21 mouse cellular contexts compared by ENCODE assay signal in genomic region chr8:11959466-11959865, GRCm38 (mm10).
DNase-seq lines count a peak whose midpoint lies in the region; ATAC-seq and TF ChIP-seq lines count a peak whose summit lies in the region.
"Had no signal": no experiment of that assay in that cellular context is flagged by ENCODE, and none has a peak within 500 bp of the region (broad histone marks: within the 10 kb centered on the region; RNA-seq: fewer than 3 reads in every experiment).

No protein-coding gene starts in this region.

- H3K4me2 ChIP-seq in midbrain, embryonic 14.5 days (ENCODE audit: low read length): no peak overlapping the region
- no peak overlapping the region for H3K4me2 ChIP-seq in midbrain, embryonic 11.5 days
- H3K4me2 ChIP-seq: forebrain, embryonic 15.5 days; hindbrain, embryonic 13.5 days had no signal

- no peaks in the 10 kb centered on the region for H3K36me3 ChIP-seq in midbrain, embryonic 14.5 days (ENCODE audit: control insufficient read depth, insufficient read depth, low read length)
- no peaks in the 10 kb centered on the region for H3K36me3 ChIP-seq in midbrain, embryonic 11.5 days (ENCODE audit: control insufficient read depth, insufficient read depth, low read length)
- H3K36me3 ChIP-seq in ES-E14 (ENCODE audit: control insufficient read depth, insufficient read depth, low read length, poor library complexity, severe bottlenecking): no peaks in the 10 kb centered on the region
- H3K36me3 ChIP-seq: forebrain, embryonic 15.5 days; hindbrain, embryonic 13.5 days had no signal

- peak; percentile 17 for DNase-seq in embryo, embryonic 10 days (ENCODE audit: low spot score)
- no peak for DNase-seq in embryo, embryonic 11 days
- peak; percentile 42 for DNase-seq in midbrain, embryonic 14.5 days
- DNase-seq in midbrain, embryonic 11.5 days (ENCODE audit: low spot score, missing footprints): no peak
- DNase-seq in ES-E14 (ENCODE audit: low read depth, low spot score) (no peak), adipocyte (ENCODE audit: low spot score) (peak; percentile 65)
- DNase-seq in layer of hippocampus, adult 18-20 months (ENCODE audit: low spot score in 2 of 2): no peak
- DNase-seq in yolk sac, embryonic 10.5 days (ENCODE audit: low spot score): no peak
- DNase-seq: adrenal gland, postnatal 10 days; B cell, adult 2 months; cerebellum, adult 9-10 months; gastrocnemius, postnatal 14 days; heart, adult 2 months; kidney, adult 2 months; spleen, adult 18-20 months; thymus, postnatal 14 days had no signal

- ATAC-seq in midbrain, embryonic 14.5 days (ENCODE audit: low FRiP score, low TSS enrichment): no peak
- no peak for ATAC-seq in midbrain, embryonic 11.5 days (ENCODE audit: low FRiP score)
- ATAC-seq: activated CD4-positive, CD25-positive, alpha-beta regulatory T cell, adult 4 months; forebrain, embryonic 15.5 days had no signal

- no peak overlapping the region for H3K27ac ChIP-seq in midbrain, embryonic 14.5 days (replicated peaks; ENCODE audit: low read depth, low read length)
- no peak overlapping the region for H3K27ac ChIP-seq in midbrain, embryonic 11.5 days (ENCODE audit: low read depth, low read length)
- no peak overlapping the region for H3K27ac ChIP-seq in ES-E14 (ENCODE audit: insufficient read depth, low read depth, low read length, poor library complexity, severe bottlenecking)
- H3K27ac ChIP-seq: forebrain, embryonic 15.5 days; heart, adult 2 months; hindbrain, embryonic 13.5 days; kidney, postnatal 0 days; macrophage had no signal

- in situ Hi-C loops in ES-E14 (cut with MboI; ENCODE audit: low sequenced_read_pairs in 2 of 2, unreplicated experiment in 2 of 2): loop anchor here in 1 of 2 experiments (10.0 kb wide), 1 partner anchor 645 kb away; no protein-coding TSS in a partner anchor

- no peak overlapping the region for H3K9ac ChIP-seq in midbrain, embryonic 14.5 days (replicated peaks; ENCODE audit: low read length)
- H3K9ac ChIP-seq in midbrain, embryonic 11.5 days (ENCODE audit: low read length): no peak overlapping the region
- no peak overlapping the region for H3K9ac ChIP-seq in ES-E14 (ENCODE audit: insufficient read depth, low read depth, low read length, poor library complexity, severe bottlenecking)
- H3K9ac ChIP-seq: forebrain, embryonic 15.5 days; hindbrain, embryonic 13.5 days had no signal

- H3K9me3 ChIP-seq in midbrain, embryonic 14.5 days (ENCODE audit: control insufficient read depth, low read length): no peaks in the 10 kb centered on the region
- no peaks in the 10 kb centered on the region for H3K9me3 ChIP-seq in midbrain, embryonic 11.5 days (ENCODE audit: control insufficient read depth, low read length)
- H3K9me3 ChIP-seq in ES-E14 (ENCODE audit: control insufficient read depth, insufficient read depth, low read depth, low read length): no peaks in the 10 kb centered on the region
- H3K9me3 ChIP-seq: forebrain, embryonic 15.5 days; hindbrain, embryonic 13.5 days had no signal

- H3K4me1 ChIP-seq in midbrain, embryonic 14.5 days (ENCODE audit: control insufficient read depth, insufficient read depth, low read length): no peaks in the 10 kb centered on the region
- H3K4me1 ChIP-seq in midbrain, embryonic 11.5 days (ENCODE audit: control insufficient read depth, insufficient read depth, low read length): no peaks in the 10 kb centered on the region
- H3K4me1 ChIP-seq in ES-E14 (ENCODE audit: control insufficient read depth in 2 of 2, insufficient read depth in 2 of 2, low read length in 2 of 2, poor library complexity in 1 of 2): no peaks in the 10 kb centered on the region
- H3K4me1 ChIP-seq: forebrain, embryonic 15.5 days; hindbrain, embryonic 13.5 days had no signal

- 82% methylated on average over 4 of the region's 4 CpGs for WGBS in midbrain, embryonic 14.5 days
- 85% methylated on average over 4 of the region's 4 CpGs for WGBS in midbrain, embryonic 11.5 days

- no peak overlapping the region for H3K4me3 ChIP-seq in midbrain, embryonic 14.5 days (replicated peaks; ENCODE audit: low read depth, low read length)
- no peak overlapping the region for H3K4me3 ChIP-seq in midbrain, embryonic 11.5 days (ENCODE audit: low read depth, low read length)
- H3K4me3 ChIP-seq in ES-E14 (ENCODE audit: insufficient read depth in 1 of 2, low read depth in 1 of 2, low read length in 2 of 2, poor library complexity in 1 of 2, severe bottlenecking in 1 of 2): no peak overlapping the region
- H3K4me3 ChIP-seq: forebrain, embryonic 15.5 days; heart, adult 2 months; hindbrain, embryonic 13.5 days had no signal

- H3K27me3 ChIP-seq in midbrain, embryonic 14.5 days (ENCODE audit: control insufficient read depth, insufficient read depth, low read length): peaks cover 3% of the 10 kb centered on the region; the same call in 1 of the 2 replicates
- no peaks in the 10 kb centered on the region for H3K27me3 ChIP-seq in midbrain, embryonic 11.5 days (ENCODE audit: control insufficient read depth, insufficient read depth, low read length)
- H3K27me3 ChIP-seq: forebrain, embryonic 15.5 days had no signal

TF ChIP-seq in ES-E14, 5 proteins besides CTCF, POLR2A, EP300 and RAD21:
- TF ChIP-seq CHD2 (IDR thresholded peaks at IDR 0.05; ENCODE audit: low read depth, low read length) (no peak), ZNF384 (IDR thresholded peaks at IDR 0.05; ENCODE audit: low read depth, low read length) (no peak), HCFC1 (IDR thresholded peaks at IDR 0.05; ENCODE audit: borderline replicate concordance, insufficient read depth, low read length) (peak; percentile 83)

Comparison
In these comparisons a context has a peak if more than half of its experiments do, and no peak if none do; other contexts are left out.
1. DNase-seq: peak in embryo, embryonic 10 days (single experiment), midbrain, embryonic 14.5 days (single experiment) and adipocyte (single experiment); none in embryo, embryonic 11 days (single experiment), midbrain, embryonic 11.5 days (single experiment), ES-E14 (single experiment), layer of hippocampus, adult 18-20 months (0 of 2) and yolk sac, embryonic 10.5 days (single experiment).